Mouse (Mus musculus): ENCODE data around the gene Urb2. TPM values are rescaled to one million over a fixed set of nuclear protein-coding genes. Genes with fewer than 3 reads are reported as not detected.

The Urb2 gene
- 9.4 and 9.6 TPM in 2 replicates for polyA plus RNA-seq (2014; fragmentation: Nextera tagmentation; extraction: Ambion mirVana)

DNA sequence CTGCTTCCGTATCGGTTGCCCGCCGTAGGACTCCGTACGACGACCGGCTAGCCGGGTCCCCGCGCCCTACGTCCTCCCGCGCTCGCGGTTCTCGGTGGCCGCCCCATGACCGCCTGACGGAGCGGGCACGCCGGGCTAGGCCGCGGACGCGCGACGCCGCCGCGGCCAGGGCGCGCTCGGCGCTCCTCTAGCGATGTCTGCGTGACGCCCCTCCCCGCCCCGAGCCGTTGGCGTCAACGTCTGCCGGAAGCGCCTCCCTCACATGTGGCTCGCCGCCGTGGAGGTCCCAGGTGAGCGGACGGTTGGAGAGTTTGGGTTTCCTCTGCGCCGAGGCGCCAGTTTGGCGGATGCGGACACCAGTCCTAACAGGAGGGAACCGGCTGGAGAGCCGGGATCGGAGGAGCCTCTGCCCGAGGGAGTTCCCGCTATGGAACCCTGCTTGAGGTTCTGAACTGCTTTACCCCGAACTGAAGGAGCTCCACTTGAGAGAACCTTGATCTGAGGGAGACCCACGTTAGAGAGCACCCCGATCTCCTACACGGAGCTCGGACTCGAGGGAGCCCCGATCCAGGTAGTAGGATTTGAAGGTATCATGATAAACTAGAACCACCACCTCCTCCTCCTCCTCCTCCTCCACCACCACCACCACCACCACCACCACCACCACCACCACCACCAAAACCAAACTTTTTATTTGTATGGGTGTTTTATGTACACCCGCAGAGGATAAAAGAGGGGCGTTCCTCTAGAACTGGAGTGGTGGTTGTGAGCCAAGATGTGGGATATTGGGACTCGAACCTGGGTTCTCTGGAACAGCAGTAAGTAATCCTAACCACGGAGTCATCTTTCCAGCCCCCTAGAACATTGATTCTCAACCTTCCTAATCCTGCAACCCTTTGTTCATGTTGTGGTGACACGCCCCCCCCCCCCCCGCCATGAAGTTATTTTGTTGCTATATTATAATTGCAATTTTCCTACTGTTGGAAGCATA is at the start of gene Urb2, which contains the start of gene Taf5l:
Gene Urb2, plus strand, starts transcription at position 272 of the 991 bp plus-strand sequence.
Gene Taf5l, minus strand, starts transcription at position 161 of the 991 bp plus-strand sequence.
- WGBS, result under 1% methylated on average over 65 of the region's 74 CpGs
- peak within 1 kb of the TSS; percentile 92 for H3K4me3 ChIP-seq (ENCODE audit: low read depth, low read length)

DNA sequence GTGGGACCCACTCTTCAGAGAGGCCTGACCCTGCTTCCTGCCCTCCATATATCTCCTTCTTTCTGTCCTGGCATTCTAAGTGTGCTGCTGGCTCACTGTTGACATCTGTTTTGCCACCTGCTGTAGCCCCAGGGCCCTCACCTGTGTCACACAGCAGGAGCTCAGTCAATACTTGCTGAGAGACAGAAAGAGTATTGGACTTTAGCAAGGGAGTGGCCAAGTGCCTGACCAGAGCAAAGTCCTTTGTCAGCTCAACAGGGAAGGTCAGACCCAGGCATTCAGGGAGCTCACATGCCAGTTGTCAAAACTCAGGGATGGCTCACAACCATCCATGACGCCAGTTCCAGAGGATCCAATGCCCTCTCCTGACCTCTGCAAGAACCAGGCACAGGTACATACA is 47.8 kb upstream of the Urb2 start:
- H3K4me1 ChIP-seq (replicated peaks; ENCODE audit: control insufficient read depth, insufficient read depth, low read length), result peaks cover 7% of the 10 kb centered on the region
- no peaks in the 10 kb centered on the region for H3K9me3 ChIP-seq (ENCODE audit: control insufficient read depth, low read length)
- DNase-seq (ENCODE audit: low spot score) (no peak), ATAC-seq (replicated peaks; ENCODE audit: low FRiP score, low TSS enrichment, low read depth) (no peak)
- H3K4me2 ChIP-seq (ENCODE audit: low read length), result no peak overlapping the region
- H3K9ac ChIP-seq (ENCODE audit: low read length), result no peak overlapping the region
- H3K36me3 ChIP-seq (ENCODE audit: control insufficient read depth, insufficient read depth, low read length), result peaks cover 3% of the 10 kb centered on the region
- H3K27me3 ChIP-seq (replicated peaks; ENCODE audit: control insufficient read depth, insufficient read depth, low read length), result no peaks in the 10 kb centered on the region
- H3K4me3 ChIP-seq (ENCODE audit: low read depth, low read length), result no peak overlapping the region
- 74% methylated on average over 1 of the region's 1 CpGs for WGBS
- H3K27ac ChIP-seq (ENCODE audit: low read depth), result no peak overlapping the region

More for the DNA sequence above, at the start of gene Urb2, which contains the start of gene Taf5l:
- H3K9ac ChIP-seq (ENCODE audit: low read length), result peak within 1 kb of the TSS; percentile 89
- H3K4me2 ChIP-seq (ENCODE audit: low read length), result peak within 1 kb of the TSS; percentile 78
- H3K27ac ChIP-seq (ENCODE audit: low read depth), result peak within 1 kb of the TSS; percentile 88
- no peaks in the 10 kb centered on the region for H3K9me3 ChIP-seq (ENCODE audit: control insufficient read depth, low read length)
- H3K27me3 ChIP-seq (replicated peaks; ENCODE audit: control insufficient read depth, insufficient read depth, low read length), result no peaks in the 10 kb centered on the region
- peak; percentile 95 for ATAC-seq (replicated peaks; ENCODE audit: low FRiP score, low TSS enrichment, low read depth)
- peak; percentile 96 for DNase-seq (ENCODE audit: low spot score)
- peaks cover 25% of the 10 kb centered on the region for H3K36me3 ChIP-seq (ENCODE audit: control insufficient read depth, insufficient read depth, low read length)
- peaks cover 19% of the 10 kb centered on the region for H3K4me1 ChIP-seq (replicated peaks; ENCODE audit: control insufficient read depth, insufficient read depth, low read length)

DNA sequence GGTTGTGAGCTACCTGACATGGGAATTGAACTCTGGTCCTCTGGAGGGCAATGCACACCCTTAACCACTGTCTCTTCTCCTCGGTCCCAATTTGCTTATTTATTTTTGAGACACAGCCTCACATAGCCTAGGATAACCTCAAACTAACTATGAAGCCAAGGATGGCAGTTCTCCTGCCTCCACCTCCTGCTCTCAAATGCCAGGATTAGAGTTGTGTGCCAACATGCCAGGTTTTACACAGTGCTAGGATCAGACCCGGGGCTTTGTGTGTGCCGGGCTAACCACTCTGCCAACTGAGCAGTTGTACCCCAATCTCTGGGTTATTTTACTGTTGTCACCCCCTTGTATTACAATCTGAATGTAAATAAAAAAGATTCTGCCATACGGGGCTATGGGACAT is 43.8 kb upstream of the Urb2 start:
- WGBS, result 81% methylated on average over 4 of the region's 4 CpGs
- DNase-seq (ENCODE audit: low spot score), result no peak
- no peaks in the 10 kb centered on the region for H3K27me3 ChIP-seq (replicated peaks; ENCODE audit: control insufficient read depth, insufficient read depth, low read length)
- no peak overlapping the region for H3K4me2 ChIP-seq (ENCODE audit: low read length)
- ATAC-seq (replicated peaks; ENCODE audit: low FRiP score, low TSS enrichment, low read depth), result no peak
- peak overlapping the region; percentile 67; the same call in 1 of the 2 replicates for H3K27ac ChIP-seq (ENCODE audit: low read depth)
- peaks cover 22% of the 10 kb centered on the region for H3K4me1 ChIP-seq (replicated peaks; ENCODE audit: control insufficient read depth, insufficient read depth, low read length)
- H3K4me3 ChIP-seq (ENCODE audit: low read depth, low read length), result no peak overlapping the region
- no peaks in the 10 kb centered on the region for H3K9me3 ChIP-seq (ENCODE audit: control insufficient read depth, low read length)
- no peak overlapping the region for H3K9ac ChIP-seq (ENCODE audit: low read length)
- no peaks in the 10 kb centered on the region for H3K36me3 ChIP-seq (ENCODE audit: control insufficient read depth, insufficient read depth, low read length)

DNA sequence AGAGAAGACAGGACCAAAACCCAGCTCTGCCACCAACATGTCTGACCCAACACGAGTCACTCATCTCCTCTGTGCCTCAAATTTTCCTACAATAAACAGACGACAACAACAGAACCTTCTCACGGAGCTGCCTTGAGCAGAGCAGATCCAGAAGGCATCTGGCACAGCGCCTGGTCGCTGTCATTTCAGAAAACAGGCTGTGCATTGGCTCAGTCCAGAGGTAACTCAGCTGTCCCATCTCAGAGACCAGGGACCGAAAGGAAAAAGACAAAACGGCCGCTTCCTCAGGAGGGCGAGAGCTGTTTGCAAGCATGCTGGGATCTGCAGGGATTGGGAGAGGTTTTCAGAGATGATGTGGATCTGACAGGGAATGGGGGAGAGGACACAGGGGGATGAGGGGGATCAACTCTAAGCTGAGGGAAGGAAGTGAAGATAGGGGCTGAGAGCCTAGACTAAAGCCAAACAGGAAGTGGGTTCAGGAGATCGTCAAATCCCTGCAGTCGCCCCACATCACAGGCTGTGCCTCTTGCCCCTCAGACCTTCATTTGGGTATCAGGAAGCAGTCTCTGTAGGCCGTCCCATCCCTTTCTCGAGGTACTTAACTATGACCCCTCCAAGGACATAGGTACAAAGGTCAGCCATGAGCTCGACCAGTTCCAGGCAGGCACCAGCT is 43.0 kb upstream of the Urb2 start:
- Histone ChIP-seq H3K9ac (ENCODE audit: low read length) (peak overlapping the region; percentile 3; the same call in 1 of the 2 replicates), H3K4me1 (replicated peaks; ENCODE audit: control insufficient read depth, insufficient read depth, low read length) (peaks cover 24% of the 10 kb centered on the region), H3K36me3 (ENCODE audit: control insufficient read depth, insufficient read depth, low read length) (no peaks in the 10 kb centered on the region), H3K4me2 (ENCODE audit: low read length) (peak overlapping the region; percentile 30), H3K27ac (ENCODE audit: low read depth) (peak overlapping the region; percentile 67), H3K9me3 (ENCODE audit: control insufficient read depth, low read length) (no peaks in the 10 kb centered on the region), H3K4me3 (ENCODE audit: low read depth, low read length) (no peak overlapping the region), H3K27me3 (replicated peaks; ENCODE audit: control insufficient read depth, insufficient read depth, low read length) (no peaks in the 10 kb centered on the region)
- DNase-seq (ENCODE audit: low spot score), result peak; percentile 66
- 23% methylated on average over 14 of the region's 14 CpGs for WGBS
- no peak for ATAC-seq (replicated peaks; ENCODE audit: low FRiP score, low TSS enrichment, low read depth)

DNA sequence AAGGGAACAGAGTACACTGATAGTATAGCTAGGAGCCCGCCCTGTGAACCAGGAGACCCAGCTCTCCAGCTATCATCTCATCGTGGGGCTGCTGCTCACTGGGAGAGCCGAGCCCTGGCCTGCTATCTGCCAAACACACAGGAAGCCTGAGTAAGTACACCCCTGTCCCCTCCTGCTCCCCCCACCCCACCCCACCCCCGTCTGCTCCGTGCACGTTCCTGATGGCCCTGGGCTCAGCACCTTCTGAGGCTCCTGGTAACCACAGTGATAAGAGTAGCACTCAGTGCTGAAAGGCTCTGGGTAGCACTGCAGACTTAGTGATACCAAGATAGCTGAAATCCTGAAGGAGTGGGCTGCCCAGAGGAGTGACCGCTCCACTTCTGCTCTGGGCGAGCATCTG is 42.4 kb upstream of the Urb2 start:
- DNase-seq (ENCODE audit: low spot score), result no peak
- Histone ChIP-seq H3K4me3 (ENCODE audit: low read depth, low read length) (no peak overlapping the region), H3K9ac (ENCODE audit: low read length) (no peak overlapping the region), H3K4me1 (replicated peaks; ENCODE audit: control insufficient read depth, insufficient read depth, low read length) (peaks cover 27% of the 10 kb centered on the region), H3K27me3 (replicated peaks; ENCODE audit: control insufficient read depth, insufficient read depth, low read length) (no peaks in the 10 kb centered on the region), H3K36me3 (ENCODE audit: control insufficient read depth, insufficient read depth, low read length) (no peaks in the 10 kb centered on the region), H3K9me3 (ENCODE audit: control insufficient read depth, low read length) (no peaks in the 10 kb centered on the region), H3K4me2 (ENCODE audit: low read length) (peak overlapping the region; percentile 30; the same call in 1 of the 2 replicates), H3K27ac (ENCODE audit: low read depth) (peak overlapping the region; percentile 67)
- ATAC-seq (replicated peaks; ENCODE audit: low FRiP score, low TSS enrichment, low read depth), result no peak
- 51% methylated on average over 8 of the region's 8 CpGs for WGBS

DNA sequence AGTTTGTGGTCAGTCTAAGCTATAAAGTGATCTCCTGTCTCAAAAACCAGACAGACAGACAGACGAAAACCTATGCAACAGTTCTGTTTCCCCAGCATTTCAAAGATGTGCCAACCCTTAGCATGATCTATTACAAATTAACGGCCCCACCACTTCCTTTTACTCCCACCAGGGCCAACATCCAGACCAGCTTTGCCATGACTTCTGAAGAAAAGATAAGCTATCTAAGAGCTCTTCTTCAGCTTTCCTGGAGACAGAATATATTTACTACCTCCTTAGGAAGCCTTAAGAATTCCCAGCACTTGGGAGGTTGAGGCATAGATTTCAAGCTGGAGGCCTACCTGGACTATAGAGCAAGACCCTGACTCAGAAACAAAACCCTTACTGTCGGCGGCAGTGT is 41.1 kb upstream of the Urb2 start:
- Histone ChIP-seq H3K4me2 (ENCODE audit: low read length) (no peak overlapping the region), H3K9ac (ENCODE audit: low read length) (no peak overlapping the region), H3K27me3 (replicated peaks; ENCODE audit: control insufficient read depth, insufficient read depth, low read length) (no peaks in the 10 kb centered on the region), H3K9me3 (ENCODE audit: control insufficient read depth, low read length) (no peaks in the 10 kb centered on the region), H3K36me3 (ENCODE audit: control insufficient read depth, insufficient read depth, low read length) (no peaks in the 10 kb centered on the region), H3K27ac (ENCODE audit: low read depth) (no peak overlapping the region), H3K4me1 (replicated peaks; ENCODE audit: control insufficient read depth, insufficient read depth, low read length) (peaks cover 27% of the 10 kb centered on the region), H3K4me3 (ENCODE audit: low read depth, low read length) (no peak overlapping the region)
- ATAC-seq (replicated peaks; ENCODE audit: low FRiP score, low TSS enrichment, low read depth), result no peak
- WGBS, result 65% methylated on average over 4 of the region's 4 CpGs
- DNase-seq (ENCODE audit: low spot score), result no peak

DNA sequence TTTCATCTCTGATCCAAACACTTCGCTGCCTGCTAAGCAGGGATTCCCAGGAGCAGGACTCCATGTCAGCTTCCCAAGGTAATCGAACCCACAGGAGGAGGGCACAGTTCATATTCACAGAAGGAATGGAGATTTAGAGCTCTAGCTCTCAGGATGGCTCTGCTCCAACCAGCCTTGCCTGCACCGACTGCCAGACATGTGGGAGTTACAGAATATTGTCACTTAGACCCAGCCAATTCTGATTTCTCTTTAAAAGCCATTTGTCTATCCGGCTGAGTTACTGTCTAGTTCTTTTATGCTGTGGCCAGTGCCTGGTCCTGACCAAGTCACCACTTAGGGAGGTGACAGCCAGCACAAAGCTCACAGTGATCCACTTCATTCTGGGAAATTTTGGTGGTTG is 39.6 kb upstream of the Urb2 start:
- WGBS, result 49% methylated on average over 4 of the region's 4 CpGs
- Histone ChIP-seq H3K4me1 (replicated peaks; ENCODE audit: control insufficient read depth, insufficient read depth, low read length) (peaks cover 27% of the 10 kb centered on the region), H3K27me3 (replicated peaks; ENCODE audit: control insufficient read depth, insufficient read depth, low read length) (no peaks in the 10 kb centered on the region), H3K9me3 (ENCODE audit: control insufficient read depth, low read length) (no peaks in the 10 kb centered on the region), H3K36me3 (ENCODE audit: control insufficient read depth, insufficient read depth, low read length) (no peaks in the 10 kb centered on the region), H3K27ac (ENCODE audit: low read depth) (no peak overlapping the region), H3K4me3 (ENCODE audit: low read depth, low read length) (peak overlapping the region; percentile 82), H3K9ac (ENCODE audit: low read length) (0 out of 2 replicates have a peak overlapping the region, but pooled peaks have one; percentile 20), H3K4me2 (ENCODE audit: low read length) (peak overlapping the region; percentile 84)
- ATAC-seq (replicated peaks; ENCODE audit: low FRiP score, low TSS enrichment, low read depth) (no peak), DNase-seq (ENCODE audit: low spot score) (no peak)

DNA sequence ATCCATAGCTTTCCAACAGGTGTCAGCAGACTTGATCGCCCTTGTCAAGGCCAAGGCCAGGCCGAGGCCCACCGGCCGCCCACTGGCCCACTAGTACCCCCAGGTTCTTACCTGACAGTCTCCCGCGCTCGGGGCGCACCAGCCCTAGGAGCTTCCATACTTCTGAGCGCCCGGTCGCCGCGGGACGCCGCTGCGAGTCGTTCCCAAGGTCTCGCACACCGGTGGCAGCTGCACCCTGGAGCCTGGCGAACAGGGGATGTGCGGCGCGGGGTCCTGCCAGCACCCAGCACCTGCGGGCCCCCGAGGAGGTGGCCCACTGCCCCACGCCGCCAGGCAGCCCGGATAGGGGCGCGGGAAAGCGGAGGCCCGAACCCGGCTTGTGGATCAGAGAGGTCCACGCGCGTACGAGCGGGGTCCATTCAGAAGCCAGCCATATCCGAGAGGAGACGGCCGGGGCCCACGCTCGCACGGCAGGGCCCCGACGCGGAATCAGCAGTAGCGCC is 39.0 kb upstream of the Urb2 start:
- Histone ChIP-seq H3K9ac (ENCODE audit: low read length) (peak overlapping the region; percentile 70), H3K36me3 (ENCODE audit: control insufficient read depth, insufficient read depth, low read length) (no peaks in the 10 kb centered on the region), H3K4me1 (replicated peaks; ENCODE audit: control insufficient read depth, insufficient read depth, low read length) (peaks cover 27% of the 10 kb centered on the region), H3K4me2 (ENCODE audit: low read length) (peak overlapping the region; percentile 84), H3K4me3 (ENCODE audit: low read depth, low read length) (peak overlapping the region; percentile 82), H3K27me3 (replicated peaks; ENCODE audit: control insufficient read depth, insufficient read depth, low read length) (no peaks in the 10 kb centered on the region), H3K9me3 (ENCODE audit: control insufficient read depth, low read length) (no peaks in the 10 kb centered on the region), H3K27ac (ENCODE audit: low read depth) (peak overlapping the region; percentile 91; the same call in 1 of the 2 replicates)
- peak; percentile 84 for DNase-seq (ENCODE audit: low spot score)
- ATAC-seq (replicated peaks; ENCODE audit: low FRiP score, low TSS enrichment, low read depth), result peak; percentile 48
- WGBS, result under 1% methylated on average over 48 of the region's 48 CpGs
